Mouse (Mus musculus): Measurements from ENCODE around the gene Stk11. TPM values are rescaled to one million over a fixed set of nuclear protein-coding genes. Genes with fewer than 3 reads are reported as not detected.

The Stk11 gene
- polyA plus RNA-seq, 1 experiment from 2014 or later: 18.6 TPM

DNA sequence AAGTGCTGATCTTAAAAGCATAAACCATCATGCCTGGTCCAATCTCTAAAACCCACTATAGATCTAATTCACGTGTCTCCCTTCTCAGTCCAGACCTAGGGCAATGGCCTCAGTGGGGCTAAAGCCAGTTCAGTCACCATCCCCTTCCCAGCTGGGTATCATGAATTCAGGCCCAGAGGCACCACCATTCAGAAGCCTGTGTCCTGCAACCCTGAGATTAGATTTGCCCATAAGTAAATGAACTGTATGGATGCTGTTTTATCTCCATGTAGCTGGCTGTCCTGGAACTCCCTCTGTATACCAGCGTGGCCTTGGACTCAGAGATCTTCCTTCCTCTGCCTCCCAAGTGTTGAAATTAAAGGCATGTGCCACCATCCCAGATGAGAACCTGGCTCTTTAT lies 12.6 kb upstream of the Stk11 start:
- Histone ChIP-seq H3K4me1 (replicated peaks; ENCODE audit: control insufficient read depth, insufficient read depth, low read length) (peaks cover 34% of the 10 kb centered on the region), H3K27me3 (ENCODE audit: control insufficient read depth, insufficient read depth, low read depth, low read length) (no peaks in the 10 kb centered on the region), H3K9me3 (ENCODE audit: control insufficient read depth, low read length) (no peaks in the 10 kb centered on the region), H3K36me3 (ENCODE audit: control insufficient read depth, insufficient read depth, low read length) (no peaks in the 10 kb centered on the region), H3K4me3 (ENCODE audit: low read length) (peak overlapping the region; percentile 91; the same call in 1 of the 2 replicates), H3K4me2 (ENCODE audit: low read depth, low read length) (peak overlapping the region; percentile 75; the same call in 1 of the 2 replicates), H3K9ac (ENCODE audit: low read length) (peak overlapping the region; percentile 95; the same call in 1 of the 2 replicates), H3K27ac (ENCODE audit: low read length) (peak overlapping the region; percentile 67; the same call in 1 of the 2 replicates)
- ATAC-seq (ENCODE audit: low read depth): no peak
- 72% methylated on average over 2 of the region's 2 CpGs for WGBS

DNA sequence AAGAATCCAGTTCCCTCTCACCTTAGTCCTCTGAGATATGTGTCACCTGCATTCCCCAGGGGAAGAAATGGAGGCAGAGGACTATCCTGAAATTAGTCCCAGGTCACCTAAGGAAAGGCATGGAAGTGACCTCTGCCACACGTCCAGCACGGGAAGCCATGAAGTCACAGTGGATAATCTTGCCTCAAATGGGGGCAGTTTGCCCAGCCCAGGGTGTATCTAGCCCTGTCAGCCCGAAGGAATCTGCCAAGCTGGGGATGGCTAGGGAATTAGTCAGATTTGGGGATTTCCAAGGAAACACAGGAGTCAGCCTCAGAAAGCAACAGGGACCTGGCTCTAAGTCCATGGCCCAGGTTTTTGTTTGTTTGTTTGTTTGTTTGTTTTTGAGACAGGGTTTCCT lies 11.4 kb upstream of the Stk11 start:
- H3K4me2 ChIP-seq (ENCODE audit: low read depth, low read length): no peak overlapping the region
- no peaks in the 10 kb centered on the region for H3K27me3 ChIP-seq (ENCODE audit: control insufficient read depth, insufficient read depth, low read depth, low read length)

DNA sequence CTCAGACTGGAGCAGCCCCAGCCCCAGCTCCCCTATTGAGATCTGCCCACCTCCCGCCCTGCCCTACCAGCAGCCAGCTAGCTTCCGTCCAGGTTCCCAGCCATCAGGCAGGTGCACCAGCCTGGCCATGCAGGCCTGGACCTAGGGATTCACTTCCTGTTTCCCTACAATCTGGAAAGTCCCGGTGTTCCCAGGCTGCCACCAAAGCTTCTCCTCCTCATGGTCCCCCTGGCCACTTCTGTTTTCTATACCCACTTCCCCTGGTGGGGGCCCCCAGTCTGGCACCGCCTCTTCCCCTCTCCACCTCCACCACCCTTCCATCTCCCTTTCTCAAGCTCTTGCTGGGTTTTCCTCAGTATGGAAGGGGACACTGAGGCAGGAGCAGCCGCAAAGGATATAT lies 10.1 kb upstream of the Stk11 start, which contains the start of gene Sbno2:
Gene Sbno2 (minus strand): TSS at position 112 of the 400 bp plus-strand sequence.
- no peak for ATAC-seq (ENCODE audit: low read depth)
- Histone ChIP-seq H3K4me3 (ENCODE audit: low read length) (no peak within 1 kb of the TSS), H3K4me2 (ENCODE audit: low read depth, low read length) (0 out of 2 replicates have a peak within 1 kb of the TSS, but pooled peaks have one; percentile 5)

More for the DNA sequence above, 11.4 kb upstream of the Stk11 start:
- H3K9ac ChIP-seq (ENCODE audit: low read length): no peak overlapping the region
- no peaks in the 10 kb centered on the region for H3K36me3 ChIP-seq (ENCODE audit: control insufficient read depth, insufficient read depth, low read length)
- ATAC-seq (ENCODE audit: low read depth): no peak
- H3K27ac ChIP-seq (ENCODE audit: low read length): no peak overlapping the region
- WGBS: 76% methylated on average over 3 of the region's 3 CpGs
- no peaks in the 10 kb centered on the region for H3K9me3 ChIP-seq (ENCODE audit: control insufficient read depth, low read length)
- peaks cover 23% of the 10 kb centered on the region for H3K4me1 ChIP-seq (replicated peaks; ENCODE audit: control insufficient read depth, insufficient read depth, low read length)
- no peak overlapping the region for H3K4me3 ChIP-seq (ENCODE audit: low read length)

DNA sequence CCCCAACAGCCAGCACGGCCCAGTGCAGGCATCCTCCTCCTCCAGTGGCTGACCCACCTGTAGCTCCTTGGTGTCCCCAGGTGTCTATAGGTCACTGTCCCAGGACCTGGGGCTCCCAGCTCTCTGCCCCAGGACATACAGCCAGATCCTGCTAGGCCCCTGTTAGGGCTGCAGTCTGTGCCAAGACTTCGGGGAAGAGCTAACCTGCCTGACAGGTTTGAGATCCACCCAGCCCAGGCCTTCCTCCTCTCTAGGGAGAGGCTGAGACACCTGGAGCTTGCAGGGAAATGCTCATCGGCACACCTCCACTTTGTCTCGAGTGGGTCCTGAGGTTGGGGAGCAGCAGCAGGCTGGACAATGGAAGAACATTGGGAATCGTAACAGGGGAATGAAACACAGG lies 9.7 kb upstream of the Stk11 start:
- Histone ChIP-seq H3K27ac (ENCODE audit: low read length) (peak overlapping the region; percentile 55), H3K9ac (ENCODE audit: low read length) (peak overlapping the region; percentile 1)
- 51% methylated on average over 5 of the region's 5 CpGs for WGBS

More for the DNA sequence above, 10.1 kb upstream of the Stk11 start, which contains the start of gene Sbno2:
- Histone ChIP-seq H3K4me1 (replicated peaks; ENCODE audit: control insufficient read depth, insufficient read depth, low read length) (peaks cover 22% of the 10 kb centered on the region), H3K27ac (ENCODE audit: low read length) (peak within 1 kb of the TSS; percentile 55), H3K36me3 (ENCODE audit: control insufficient read depth, insufficient read depth, low read length) (no peaks in the 10 kb centered on the region), H3K27me3 (ENCODE audit: control insufficient read depth, insufficient read depth, low read depth, low read length) (no peaks in the 10 kb centered on the region), H3K9me3 (ENCODE audit: control insufficient read depth, low read length) (no peaks in the 10 kb centered on the region), H3K9ac (ENCODE audit: low read length) (peak within 1 kb of the TSS; percentile 1)
- 64% methylated on average over 5 of the region's 5 CpGs for WGBS

DNA sequence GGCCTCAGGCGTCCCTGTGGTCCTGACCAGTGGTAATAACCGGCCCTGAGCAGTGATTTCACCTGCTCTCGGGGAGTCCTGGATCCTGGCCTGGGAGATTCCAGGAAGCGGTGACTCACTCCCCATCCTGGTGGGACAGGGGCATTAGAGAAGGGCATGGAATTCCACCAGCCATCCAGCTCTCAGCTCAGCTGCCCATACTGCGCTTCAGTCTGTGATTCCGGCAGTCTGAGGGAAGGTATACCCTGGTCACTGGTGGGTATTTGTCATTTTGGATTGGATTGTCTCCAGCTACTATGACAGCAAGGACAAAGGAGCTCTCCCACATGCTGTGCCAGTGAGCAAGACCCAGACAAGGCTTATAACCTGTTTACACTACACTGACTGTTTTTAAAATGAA lies 7.9 kb upstream of the Stk11 start:
- ATAC-seq (ENCODE audit: low read depth): peak; percentile 30; the same call in 1 of the 2 replicates
- no peak overlapping the region for H3K9ac ChIP-seq (ENCODE audit: low read length)
- WGBS: 54% methylated on average over 6 of the region's 6 CpGs

More for the DNA sequence above, 9.7 kb upstream of the Stk11 start:
- H3K4me2 ChIP-seq (ENCODE audit: low read depth, low read length): no peak overlapping the region
- no peaks in the 10 kb centered on the region for H3K36me3 ChIP-seq (ENCODE audit: control insufficient read depth, insufficient read depth, low read length)
- H3K9me3 ChIP-seq (ENCODE audit: control insufficient read depth, low read length): no peaks in the 10 kb centered on the region
- H3K4me1 ChIP-seq (replicated peaks; ENCODE audit: control insufficient read depth, insufficient read depth, low read length): peaks cover 21% of the 10 kb centered on the region
- H3K27me3 ChIP-seq (ENCODE audit: control insufficient read depth, insufficient read depth, low read depth, low read length): no peaks in the 10 kb centered on the region
- H3K4me3 ChIP-seq (ENCODE audit: low read length): no peak overlapping the region
- no peak for ATAC-seq (ENCODE audit: low read depth)

DNA sequence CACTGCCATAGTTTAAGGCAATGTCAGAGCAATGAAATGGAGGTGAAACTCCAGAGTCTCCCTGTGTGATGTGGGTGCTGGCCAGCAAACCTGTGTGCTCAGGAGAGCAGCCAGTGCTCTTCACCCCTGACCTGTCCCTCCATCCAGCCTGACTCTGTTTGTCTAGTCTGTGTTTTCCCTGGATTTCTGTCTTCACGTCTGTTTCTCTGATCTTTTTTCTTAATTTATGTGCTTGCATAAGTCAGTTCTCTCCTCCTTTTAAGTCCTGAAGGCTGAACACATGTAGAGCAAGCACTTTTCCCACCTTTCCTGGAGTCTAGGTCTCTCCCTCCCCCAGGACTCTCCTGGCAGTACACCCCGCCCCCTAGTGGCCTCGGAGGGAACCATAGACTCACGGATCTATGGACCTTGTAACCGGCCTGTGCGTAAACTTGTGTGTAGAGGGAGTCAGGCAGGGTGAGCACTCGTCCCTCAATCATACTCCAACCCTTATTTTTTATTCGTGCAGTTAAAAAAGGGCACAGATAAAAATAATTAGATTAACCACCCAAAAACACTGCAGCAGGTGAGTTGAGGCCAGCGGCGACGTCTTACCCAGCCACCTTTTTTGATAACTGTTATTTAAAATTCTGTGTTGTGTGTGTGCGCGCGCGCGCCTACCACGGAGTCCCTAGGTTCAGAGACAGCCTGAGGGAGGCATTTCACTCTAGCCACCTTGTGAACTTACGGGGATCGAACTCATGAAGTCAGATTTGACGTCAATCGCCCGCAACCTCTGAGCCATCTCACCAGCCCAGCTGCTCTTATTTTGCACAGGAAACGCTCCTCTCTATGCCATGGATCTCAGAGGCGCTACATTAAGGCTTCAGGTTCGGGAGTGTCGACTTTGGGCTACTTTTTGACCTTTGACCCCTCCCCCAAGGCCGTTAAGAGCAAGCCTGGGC lies 990 bp upstream of the Stk11 start:
- H3K4me3 ChIP-seq (ENCODE audit: low read length): peak overlapping the region; percentile 60
- H3K27ac ChIP-seq (ENCODE audit: low read length): peak overlapping the region; percentile 91
- peaks cover 21% of the 10 kb centered on the region for H3K4me1 ChIP-seq (replicated peaks; ENCODE audit: control insufficient read depth, insufficient read depth, low read length)
- no peaks in the 10 kb centered on the region for H3K27me3 ChIP-seq (ENCODE audit: control insufficient read depth, insufficient read depth, low read depth, low read length)
- peak overlapping the region; percentile 55 for H3K4me2 ChIP-seq (ENCODE audit: low read depth, low read length)
- H3K36me3 ChIP-seq (ENCODE audit: control insufficient read depth, insufficient read depth, low read length): no peaks in the 10 kb centered on the region; the same call in 1 of the 2 replicates
- peak; percentile 58 for ATAC-seq (ENCODE audit: low read depth)
- H3K9ac ChIP-seq (ENCODE audit: low read length): peak overlapping the region; percentile 69
- 3% methylated on average over 27 of the region's 27 CpGs for WGBS
- H3K9me3 ChIP-seq (ENCODE audit: control insufficient read depth, low read length): no peaks in the 10 kb centered on the region

More for the DNA sequence above, 7.9 kb upstream of the Stk11 start:
- H3K36me3 ChIP-seq (ENCODE audit: control insufficient read depth, insufficient read depth, low read length): no peaks in the 10 kb centered on the region
- H3K27me3 ChIP-seq (ENCODE audit: control insufficient read depth, insufficient read depth, low read depth, low read length): no peaks in the 10 kb centered on the region
- H3K27ac ChIP-seq (ENCODE audit: low read length): no peak overlapping the region
- H3K4me2 ChIP-seq (ENCODE audit: low read depth, low read length): no peak overlapping the region
- no peaks in the 10 kb centered on the region for H3K9me3 ChIP-seq (ENCODE audit: control insufficient read depth, low read length)
- H3K4me1 ChIP-seq (replicated peaks; ENCODE audit: control insufficient read depth, insufficient read depth, low read length): peaks cover 10% of the 10 kb centered on the region
- no peak overlapping the region for H3K4me3 ChIP-seq (ENCODE audit: low read length)

DNA sequence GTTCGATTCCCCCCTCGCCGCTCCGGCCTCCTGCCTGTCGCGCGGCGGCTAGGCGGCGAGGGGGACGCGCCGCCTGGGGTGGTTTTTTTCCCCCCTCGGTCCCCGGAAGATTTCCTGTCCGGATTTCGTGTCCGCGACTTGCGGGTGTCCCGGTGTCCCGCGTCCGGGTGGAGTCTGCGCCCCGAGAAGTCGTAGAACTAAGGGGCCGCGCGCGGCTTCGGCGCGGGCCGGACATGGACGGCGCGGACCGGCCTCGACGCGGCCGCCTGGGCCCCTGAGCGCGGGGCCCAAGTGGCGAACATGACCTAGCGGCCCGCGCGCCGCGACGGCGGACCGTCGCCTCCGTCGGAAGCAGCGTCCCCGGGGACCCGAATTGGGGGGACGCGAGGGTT lies 337 bp downstream of the Stk11 start:
- Histone ChIP-seq H3K27me3 (ENCODE audit: control insufficient read depth, insufficient read depth, low read depth, low read length) (no peaks in the 10 kb centered on the region), H3K4me1 (replicated peaks; ENCODE audit: control insufficient read depth, insufficient read depth, low read length) (peaks cover 21% of the 10 kb centered on the region), H3K9me3 (ENCODE audit: control insufficient read depth, low read length) (no peaks in the 10 kb centered on the region), H3K4me3 (ENCODE audit: low read length) (peak overlapping the region; percentile 88), H3K27ac (ENCODE audit: low read length) (peak overlapping the region; percentile 71), H3K9ac (ENCODE audit: low read length) (peak overlapping the region; percentile 95), H3K4me2 (ENCODE audit: low read depth, low read length) (peak overlapping the region; percentile 84), H3K36me3 (ENCODE audit: control insufficient read depth, insufficient read depth, low read length) (peaks cover 2% of the 10 kb centered on the region; the same call in 1 of the 2 replicates)
- WGBS: under 1% methylated on average over 62 of the region's 63 CpGs
- ATAC-seq (ENCODE audit: low read depth): no peak

DNA sequence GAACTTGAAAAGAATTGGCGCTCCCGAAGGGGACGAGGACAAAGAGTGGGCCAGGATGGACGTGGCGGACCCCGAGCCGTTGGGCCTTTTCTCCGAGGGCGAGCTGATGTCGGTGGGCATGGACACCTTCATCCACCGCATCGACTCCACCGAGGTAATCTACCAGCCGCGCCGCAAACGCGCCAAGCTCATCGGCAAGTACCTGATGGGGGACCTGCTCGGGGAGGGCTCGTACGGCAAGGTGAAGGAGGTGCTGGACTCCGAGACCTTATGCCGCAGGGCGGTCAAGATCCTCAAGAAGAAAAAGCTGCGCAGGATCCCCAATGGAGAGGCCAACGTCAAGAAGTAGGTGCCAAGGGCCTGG lies 942 bp downstream of the Stk11 start:
- Histone ChIP-seq H3K4me3 (ENCODE audit: low read length) (peak overlapping the region; percentile 88), H3K9ac (ENCODE audit: low read length) (peak overlapping the region; percentile 95), H3K27me3 (ENCODE audit: control insufficient read depth, insufficient read depth, low read depth, low read length) (no peaks in the 10 kb centered on the region), H3K9me3 (ENCODE audit: control insufficient read depth, low read length) (no peaks in the 10 kb centered on the region), H3K4me2 (ENCODE audit: low read depth, low read length) (peak overlapping the region; percentile 84), H3K27ac (ENCODE audit: low read length) (peak overlapping the region; percentile 71), H3K36me3 (ENCODE audit: control insufficient read depth, insufficient read depth, low read length) (peaks cover 6% of the 10 kb centered on the region), H3K4me1 (replicated peaks; ENCODE audit: control insufficient read depth, insufficient read depth, low read length) (peaks cover 21% of the 10 kb centered on the region)
- WGBS: under 1% methylated on average over 27 of the region's 27 CpGs
- no peak for ATAC-seq (ENCODE audit: low read depth)

Measured in lung, embryonic 16.5 days (tissue).